Mouse (Mus musculus) heart, postnatal 0 days (tissue): Measurements from ENCODE around the gene Taf6l. TPM values are rescaled to one million over a fixed set of nuclear protein-coding genes. Genes with fewer than 3 reads are reported as not detected.

Source experiments
- ATAC-seq: fragments of 200-750 bp; cut with Nextera tagmentation; 2 replicates; pipeline ENCODE4 v1.8.0; 2017; ENCODE audit warnings: low read depth, moderate number of reproducible peaks, moderate library complexity; ENCODE audit not compliant: insufficient read depth
- DNase-seq: peaks from one replicate; pipeline ENCODE4 v3.0.0-alpha.2; 2016; ENCODE audit warnings: low spot score
- H3K27ac ChIP-seq: fragments of 300-500 bp; sonication (generic); 2 replicates; pipeline ENCODE4 v1.5.1; 2014; ENCODE audit warnings: low read depth, mild to moderate bottlenecking
- H3K27me3 ChIP-seq: fragments of 300-500 bp; sonication (generic); 2 replicates; pipeline ENCODE4 v1.6.1; 2014; ENCODE audit warnings: low read length, mixed read lengths; ENCODE audit not compliant: control insufficient read depth, insufficient read depth
- H3K36me3 ChIP-seq: fragments of 300-500 bp; sonication (generic); replicated peaks from 2 replicates; pipeline ENCODE4 v1.6.1; 2014; ENCODE audit warnings: low read length, mixed read lengths; ENCODE audit not compliant: control insufficient read depth, insufficient read depth
- H3K4me1 ChIP-seq: fragments of 300-500 bp; sonication (generic); 2 replicates; pipeline ENCODE4 v1.6.1; 2014; ENCODE audit warnings: antibody characterized with exemption; ENCODE audit not compliant: control insufficient read depth, insufficient read depth
- H3K4me2 ChIP-seq: fragments of 300-500 bp; sonication (generic); 2 replicates; pipeline ENCODE4 v1.6.1; 2014; ENCODE audit warnings: low read depth, mild to moderate bottlenecking, low read length, moderate library complexity
- H3K4me3 ChIP-seq: fragments of 300-500 bp; sonication (generic); 2 replicates; pipeline ENCODE4 v1.5.1; 2014; ENCODE audit warnings: low read depth, low read length
- H3K9ac ChIP-seq: fragments of 300-500 bp; sonication (generic); replicated peaks from 2 replicates; pipeline ENCODE4 v1.6.1; 2014; ENCODE audit warnings: low read depth, low read length, mixed read lengths
- H3K9me3 ChIP-seq: fragments of 300-500 bp; sonication (generic); replicated peaks from 2 replicates; pipeline ENCODE4 v1.6.1; 2016; ENCODE audit warnings: low read length; ENCODE audit not compliant: control insufficient read depth
- CTCF ChIP-seq: IDR thresholded peaks from 2 replicates; pipeline ENCODE4 v1.5.1; 2016; ENCODE audit warnings: antibody characterized with exemption, control low read depth, low read depth
- EP300 ChIP-seq: IDR thresholded peaks from 2 replicates; pipeline ENCODE4 v1.6.1; 2016; ENCODE audit warnings: antibody characterized with exemption, low read depth
- WGBS: fragments of 180-500 bp; shearing (Covaris S2); extraction: QIAGEN DNeasy Blood & Tissue Kit; methylation state at CpG from one replicate; pipeline ENCODE4 v1.1.7; 2014; 5-methylcytosine and 5-hydroxymethylcytosine counted together
- polyA plus RNA-seq: library from polyadenylated mRNA; unstranded; fragments of >200 nt; fragmentation: Nextera tagmentation; extraction: Ambion mirVana; gene quantifications from 2 replicates; pipeline ENCODE4 v1.2.1, GENCODE M21; 2015
- total RNA-seq: library from RNA; depleted of rRNA; stranded (reverse); fragments of >200 nt; gene quantifications from 2 replicates; pipeline ENCODE4 v1.2.3, GENCODE M21; 2014; ENCODE audit warnings: low replicate concordance

Gene Taf6l
- total and polyA plus RNA-seq, 2 experiments from 2014 or later, result 12.8 to 14.9 TPM

GRCm38 (mm10) chr19:8789171-8789570 lies 3.0 kb upstream of the Taf6l start:
- no peak for TF ChIP-seq EP300
- no peak for TF ChIP-seq CTCF
- Histone ChIP-seq H3K4me1 (no peaks in the 10 kb centered on the region; the same call in 1 of the 2 replicates), H3K9me3 (no peaks in the 10 kb centered on the region), H3K9ac (no peak overlapping the region), H3K36me3 (peaks cover 19% of the 10 kb centered on the region), H3K27ac (no peak overlapping the region), H3K4me2 (no peak overlapping the region), H3K27me3 (no peaks in the 10 kb centered on the region), H3K4me3 (no peak overlapping the region)
- WGBS, result 52% methylated on average over 1 of the region's 1 CpGs
- DNase-seq (no peak), ATAC-seq (no peak)

- no peak for ATAC-seq
- H3K4me2 ChIP-seq, result no peak overlapping the region
- no peak overlapping the region for H3K4me3 ChIP-seq
- H3K27ac ChIP-seq, result no peak overlapping the region
- peaks cover 17% of the 10 kb centered on the region for H3K36me3 ChIP-seq
- DNase-seq, result no peak
- no peaks in the 10 kb centered on the region for H3K27me3 ChIP-seq
- no peaks in the 10 kb centered on the region; the same call in 1 of the 2 replicates for H3K4me1 ChIP-seq
- no peak overlapping the region for H3K9ac ChIP-seq
- H3K9me3 ChIP-seq, result no peaks in the 10 kb centered on the region
- TF ChIP-seq CTCF (no peak), EP300 (no peak)
- 47% methylated on average over 3 of the region's 3 CpGs for WGBS
These were observed 2.3 kb upstream of the Taf6l start for GRCm38 (mm10) chr19:8788521-8788920.

DNA sequence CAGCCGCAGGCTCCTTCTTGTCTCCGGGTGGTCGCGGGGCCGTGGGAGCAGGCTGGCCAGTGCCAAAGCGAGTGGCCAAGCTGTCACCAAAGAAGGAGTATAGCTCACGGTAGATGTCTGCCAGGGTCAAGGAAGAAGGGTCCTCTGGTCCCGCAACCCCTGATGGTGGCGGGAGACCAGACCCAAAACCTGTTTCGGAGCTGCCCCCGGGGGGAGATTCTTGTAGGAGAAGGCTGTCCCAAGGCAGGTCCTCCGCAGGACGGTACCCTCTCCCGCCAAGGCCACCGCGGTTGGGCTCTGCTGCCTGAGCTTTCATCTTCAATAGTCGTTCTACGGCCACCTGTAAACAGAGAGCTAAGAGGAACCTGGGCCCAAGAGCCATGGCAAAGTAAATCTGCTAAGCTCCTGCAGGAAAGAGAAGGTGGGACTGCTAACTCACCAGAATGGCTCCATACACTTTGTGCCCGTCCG lies 11.2 kb downstream of the Taf6l start:
- peak overlapping the region; percentile 98 for H3K27ac ChIP-seq
- peak overlapping the region; percentile 75 for H3K4me3 ChIP-seq
- H3K9me3 ChIP-seq, result no peaks in the 10 kb centered on the region
- TF ChIP-seq EP300 (no peak), CTCF (no peak)
- H3K4me1 ChIP-seq, result peaks cover 20% of the 10 kb centered on the region
- H3K27me3 ChIP-seq, result no peaks in the 10 kb centered on the region
- H3K9ac ChIP-seq, result peak overlapping the region; percentile 96
- ATAC-seq (peak; percentile 0; the same call in 1 of the 2 replicates), DNase-seq (no peak)
- peaks cover 15% of the 10 kb centered on the region for H3K36me3 ChIP-seq
- peak overlapping the region; percentile 99 for H3K4me2 ChIP-seq
- 3% methylated on average over 20 of the region's 20 CpGs for WGBS

GRCm38 (mm10) chr19:8774086-8774835 lies 12.0 kb downstream of the Taf6l start, which contains the start of gene Tmem179b:
Gene Tmem179b, minus strand, starts transcription at chr19:8774467.
- no peaks in the 10 kb centered on the region for H3K9me3 ChIP-seq
- H3K27ac ChIP-seq, result peak within 1 kb of the TSS; percentile 98
- H3K4me1 ChIP-seq, result peaks cover 20% of the 10 kb centered on the region
- peak within 1 kb of the TSS; percentile 96 for H3K9ac ChIP-seq
- H3K4me3 ChIP-seq, result peak within 1 kb of the TSS; percentile 75
- TF ChIP-seq EP300 (peak; percentile 73), CTCF (no peak)
- peak; percentile 90 for ATAC-seq
- peak; percentile 94 for DNase-seq
- H3K4me2 ChIP-seq, result peak within 1 kb of the TSS; percentile 99
- H3K36me3 ChIP-seq, result peaks cover 17% of the 10 kb centered on the region
- WGBS, result under 1% methylated on average over 68 of the region's 68 CpGs
- no peaks in the 10 kb centered on the region for H3K27me3 ChIP-seq

- H3K4me2 ChIP-seq, result peak overlapping the region; percentile 99
- no peak for DNase-seq
- H3K4me1 ChIP-seq, result peaks cover 20% of the 10 kb centered on the region
- peaks cover 25% of the 10 kb centered on the region for H3K36me3 ChIP-seq
- peak overlapping the region; percentile 96 for H3K9ac ChIP-seq
- H3K9me3 ChIP-seq, result no peaks in the 10 kb centered on the region
- peak overlapping the region; percentile 75 for H3K4me3 ChIP-seq
- H3K27ac ChIP-seq, result peak overlapping the region; percentile 98
- 49% methylated on average over 6 of the region's 6 CpGs for WGBS
- no peak for ATAC-seq
- H3K27me3 ChIP-seq, result no peaks in the 10 kb centered on the region
- no peak for TF ChIP-seq EP300
- TF ChIP-seq CTCF, result no peak
These were observed 12.8 kb downstream of the Taf6l start for GRCm38 (mm10) chr19:8773409-8773808.
